Mouse (Mus musculus) limb, embryonic 13.5 days (tissue): ENCODE data around the gene Lrp1. TPM values are rescaled to one million over a fixed set of nuclear protein-coding genes. Genes with fewer than 3 reads are reported as not detected.

Experiments
- ATAC-seq: fragments of 200-750 bp; cut with Nextera tagmentation; 2 replicates; pipeline ENCODE4 v1.8.0; 2017; ENCODE audit warnings: low read depth, moderate number of reproducible peaks, moderate TSS enrichment; ENCODE audit not compliant: low FRiP score
- H3K27ac ChIP-seq: fragments of 300-500 bp; sonication (generic); 2 replicates; pipeline ENCODE4 v1.5.1; 2015; ENCODE audit warnings: inconsistent platforms, mild to moderate bottlenecking, moderate library complexity
- H3K27me3 ChIP-seq: fragments of 300-500 bp; sonication (generic); 2 replicates; pipeline ENCODE4 v1.6.1; 2015; ENCODE audit warnings: mild to moderate bottlenecking, inconsistent platforms
- H3K36me3 ChIP-seq: fragments of 300-500 bp; sonication (generic); 2 replicates; pipeline ENCODE4 v1.6.1; 2015; ENCODE audit warnings: inconsistent platforms, mild to moderate bottlenecking, moderate library complexity
- H3K4me1 ChIP-seq: fragments of 300-500 bp; sonication (generic); 2 replicates; pipeline ENCODE4 v1.6.1; 2015; ENCODE audit warnings: inconsistent platforms
- H3K4me2 ChIP-seq: fragments of 300-500 bp; sonication (generic); replicated peaks from 2 replicates; pipeline ENCODE4 v1.6.1; 2015; ENCODE audit warnings: inconsistent platforms, mild to moderate bottlenecking, moderate library complexity
- H3K4me3 ChIP-seq: fragments of 300-500 bp; sonication (generic); 2 replicates; pipeline ENCODE4 v1.5.1; 2015; ENCODE audit warnings: moderate library complexity, mild to moderate bottlenecking, inconsistent platforms
- H3K9ac ChIP-seq: fragments of 300-500 bp; sonication (generic); 2 replicates; pipeline ENCODE4 v1.6.1; 2015; ENCODE audit warnings: mild to moderate bottlenecking, inconsistent platforms
- H3K9me3 ChIP-seq: fragments of 300-500 bp; sonication (generic); 2 replicates; pipeline ENCODE4 v1.6.1; 2016; ENCODE audit warnings: inconsistent platforms
- WGBS: fragments of 180-500 bp; shearing (Covaris S2); methylation state at CpG from one replicate; pipeline ENCODE4 v1.1.7; 2015; 5-methylcytosine and 5-hydroxymethylcytosine counted together
- polyA plus RNA-seq: library from polyadenylated mRNA; unstranded; fragments of >200 nt; fragmentation: Nextera tagmentation; extraction: Ambion mirVana; gene quantifications from 2 replicates; pipeline ENCODE4 v1.2.1, GENCODE M21; 2015

The Lrp1 gene
- polyA plus RNA-seq, result 123 and 127 TPM in 2 replicates

GRCm38 (mm10) chr10:127620406-127621190, at the start of gene Lrp1:
Gene Lrp1, minus strand, starts transcription at chr10:127621148.
- under 1% methylated on average over 21 of the region's 32 CpGs for WGBS
- H3K27me3 ChIP-seq, result no peaks in the 10 kb centered on the region
- H3K4me2 ChIP-seq, result peak within 1 kb of the TSS; percentile 82
- ATAC-seq, result peak; percentile 78
- peaks cover 10% of the 10 kb centered on the region; the same call in 1 of the 2 replicates for H3K36me3 ChIP-seq
- peaks cover 49% of the 10 kb centered on the region for H3K4me1 ChIP-seq
- H3K27ac ChIP-seq, result peak within 1 kb of the TSS; percentile 95
- peak within 1 kb of the TSS; percentile 92 for H3K4me3 ChIP-seq
- no peaks in the 10 kb centered on the region for H3K9me3 ChIP-seq
- H3K9ac ChIP-seq, result peak within 1 kb of the TSS; percentile 95

- peaks cover 23% of the 10 kb centered on the region for H3K4me1 ChIP-seq
- H3K27me3 ChIP-seq, result no peaks in the 10 kb centered on the region
- no peak overlapping the region for H3K27ac ChIP-seq
- H3K9me3 ChIP-seq, result no peaks in the 10 kb centered on the region
- no peak for ATAC-seq
- H3K36me3 ChIP-seq, result no peaks in the 10 kb centered on the region
- no peak overlapping the region for H3K9ac ChIP-seq
- no peak overlapping the region for H3K4me2 ChIP-seq
- no peak overlapping the region for H3K4me3 ChIP-seq
- WGBS, result 81% methylated on average over 2 of the region's 2 CpGs
These were observed 49.2 kb upstream of the Lrp1 start for GRCm38 (mm10) chr10:127670185-127670584.

- H3K4me3 ChIP-seq, result peak overlapping the region; percentile 86
- ATAC-seq, result no peak
- peak overlapping the region; percentile 45; the same call in 1 of the 2 replicates for H3K9ac ChIP-seq
- H3K4me1 ChIP-seq, result peaks cover 33% of the 10 kb centered on the region
- peak overlapping the region; percentile 94 for H3K4me2 ChIP-seq
- 5% methylated on average over 7 of the region's 7 CpGs for WGBS
- H3K36me3 ChIP-seq, result peaks cover 8% of the 10 kb centered on the region
- no peaks in the 10 kb centered on the region for H3K9me3 ChIP-seq
- H3K27me3 ChIP-seq, result no peaks in the 10 kb centered on the region
- peak overlapping the region; percentile 100 for H3K27ac ChIP-seq
These were observed 48.2 kb upstream of the Lrp1 start for GRCm38 (mm10) chr10:127669170-127669569.

GRCm38 (mm10) chr10:127668093-127669050, 47.4 kb upstream of the Lrp1 start, which contains the start of gene Nab2:
Gene Nab2, minus strand, starts transcription at chr10:127668568.
- Histone ChIP-seq H3K4me2 (peak within 1 kb of the TSS; percentile 94), H3K9me3 (no peaks in the 10 kb centered on the region), H3K36me3 (peaks cover 16% of the 10 kb centered on the region), H3K27ac (peak within 1 kb of the TSS; percentile 100), H3K9ac (peak within 1 kb of the TSS; percentile 94), H3K27me3 (no peaks in the 10 kb centered on the region), H3K4me1 (peaks cover 41% of the 10 kb centered on the region), H3K4me3 (peak within 1 kb of the TSS; percentile 86)
- WGBS, result 1% methylated on average over 40 of the region's 40 CpGs
- peak; percentile 33 for ATAC-seq

GRCm38 (mm10) chr10:127667269-127668092, 46.5 kb upstream of the Lrp1 start:
- Histone ChIP-seq H3K27me3 (no peaks in the 10 kb centered on the region), H3K4me2 (peak overlapping the region; percentile 94), H3K9ac (peak overlapping the region; percentile 94), H3K27ac (peak overlapping the region; percentile 100), H3K36me3 (peaks cover 25% of the 10 kb centered on the region), H3K4me3 (peak overlapping the region; percentile 86), H3K4me1 (peaks cover 50% of the 10 kb centered on the region), H3K9me3 (no peaks in the 10 kb centered on the region)
- WGBS, result under 1% methylated on average over 35 of the region's 35 CpGs
- peak; percentile 79 for ATAC-seq

GRCm38 (mm10) chr10:127666501-127667268, 45.7 kb upstream of the Lrp1 start, which contains the start of gene Nemp1:
Gene Nemp1, plus strand, starts transcription at chr10:127666901.
- no peaks in the 10 kb centered on the region for H3K27me3 ChIP-seq
- peaks cover 58% of the 10 kb centered on the region for H3K4me1 ChIP-seq
- peak within 1 kb of the TSS; percentile 94 for H3K9ac ChIP-seq
- peak within 1 kb of the TSS; percentile 94 for H3K4me2 ChIP-seq
- WGBS, result under 1% methylated on average over 68 of the region's 73 CpGs
- peak within 1 kb of the TSS; percentile 86 for H3K4me3 ChIP-seq
- H3K36me3 ChIP-seq, result peaks cover 32% of the 10 kb centered on the region
- peak within 1 kb of the TSS; percentile 100 for H3K27ac ChIP-seq
- peak; percentile 81 for ATAC-seq
- H3K9me3 ChIP-seq, result no peaks in the 10 kb centered on the region

GRCm38 (mm10) chr10:127665366-127666181, 44.6 kb upstream of the Lrp1 start:
- H3K4me3 ChIP-seq, result peak overlapping the region; percentile 86
- H3K9me3 ChIP-seq, result no peaks in the 10 kb centered on the region
- H3K4me2 ChIP-seq, result peak overlapping the region; percentile 94
- 4% methylated on average over 14 of the region's 14 CpGs for WGBS
- no peaks in the 10 kb centered on the region for H3K27me3 ChIP-seq
- ATAC-seq, result no peak
- H3K4me1 ChIP-seq, result peaks cover 67% of the 10 kb centered on the region
- H3K9ac ChIP-seq, result peak overlapping the region; percentile 94
- H3K27ac ChIP-seq, result peak overlapping the region; percentile 100
- H3K36me3 ChIP-seq, result peaks cover 43% of the 10 kb centered on the region

- no peak for ATAC-seq
- H3K4me2 ChIP-seq, result peak overlapping the region; percentile 94
- H3K27ac ChIP-seq, result peak overlapping the region; percentile 100; the same call in 1 of the 2 replicates
- 20% methylated on average over 13 of the region's 13 CpGs for WGBS
- no peaks in the 10 kb centered on the region for H3K27me3 ChIP-seq
- H3K9me3 ChIP-seq, result no peaks in the 10 kb centered on the region
- H3K9ac ChIP-seq, result peak overlapping the region; percentile 94
- H3K4me3 ChIP-seq, result peak overlapping the region; percentile 86
- H3K4me1 ChIP-seq, result peaks cover 63% of the 10 kb centered on the region
- peaks cover 50% of the 10 kb centered on the region for H3K36me3 ChIP-seq
These were observed 43.9 kb upstream of the Lrp1 start for GRCm38 (mm10) chr10:127664891-127665290.

GRCm38 (mm10) chr10:127664166-127664565, 43.2 kb upstream of the Lrp1 start:
- H3K27me3 ChIP-seq, result no peaks in the 10 kb centered on the region
- H3K4me1 ChIP-seq, result peaks cover 57% of the 10 kb centered on the region
- no peak for ATAC-seq
- H3K27ac ChIP-seq, result peak overlapping the region; percentile 85; the same call in 1 of the 2 replicates
- H3K36me3 ChIP-seq, result peaks cover 55% of the 10 kb centered on the region
- H3K4me3 ChIP-seq, result peak overlapping the region; percentile 86
- no peaks in the 10 kb centered on the region for H3K9me3 ChIP-seq
- H3K4me2 ChIP-seq, result peak overlapping the region; percentile 94
- peak overlapping the region; percentile 94 for H3K9ac ChIP-seq
- 27% methylated on average over 16 of the region's 16 CpGs for WGBS

GRCm38 (mm10) chr10:127663590-127663989, 42.6 kb upstream of the Lrp1 start:
- peaks cover 54% of the 10 kb centered on the region for H3K4me1 ChIP-seq
- peak overlapping the region; percentile 94 for H3K4me2 ChIP-seq
- H3K36me3 ChIP-seq, result peaks cover 55% of the 10 kb centered on the region
- H3K27me3 ChIP-seq, result no peaks in the 10 kb centered on the region
- 9% methylated on average over 5 of the region's 5 CpGs for WGBS
- no peaks in the 10 kb centered on the region for H3K9me3 ChIP-seq
- peak overlapping the region; percentile 85; the same call in 1 of the 2 replicates for H3K27ac ChIP-seq
- H3K4me3 ChIP-seq, result peak overlapping the region; percentile 86
- H3K9ac ChIP-seq, result peak overlapping the region; percentile 94
- no peak for ATAC-seq
